Mouse (Mus musculus): ENCODE measurements around the gene Snapc3. TPM values are rescaled to one million over a fixed set of nuclear protein-coding genes. Genes with fewer than 3 reads are reported as not detected.
"Not testable (repeated sequence)": the region's sequence is repeated elsewhere in the genome, so short reads cannot be mapped to it uniquely, and the experiment has no call there.

The Snapc3 gene
- polyA plus RNA-seq, 1 experiment from 2014 or later = 31.4 TPM

- Histone ChIP-seq H3K4me2 (ENCODE audit: low read depth, low read length) (peak overlapping the region; percentile 51), H3K9me3 (replicated peaks; ENCODE audit: control insufficient read depth, low read length) (no peaks in the 10 kb centered on the region), H3K36me3 (ENCODE audit: control insufficient read depth, insufficient read depth) (no peaks in the 10 kb centered on the region), H3K9ac (ENCODE audit: low read length) (no peak overlapping the region), H3K4me1 (ENCODE audit: control insufficient read depth, insufficient read depth, low read length) (no peaks in the 10 kb centered on the region; the same call in 1 of the 2 replicates), H3K27me3 (ENCODE audit: control insufficient read depth, insufficient read depth, low read length) (no peaks in the 10 kb centered on the region), H3K4me3 (ENCODE audit: low read length) (peak overlapping the region; percentile 24), H3K27ac (ENCODE audit: low read length) (no peak overlapping the region)
- WGBS = 15% methylated on average over 22 of the region's 22 CpGs
- ATAC-seq (replicated peaks; ENCODE audit: extremely low read depth, insufficient read depth, low FRiP score) = peak; percentile 23; the same call in 1 of the 2 replicates
Observed at GRCm38 (mm10) chr4:83500154-83501036, 82.9 kb downstream of the Snapc3 start.

DNA sequence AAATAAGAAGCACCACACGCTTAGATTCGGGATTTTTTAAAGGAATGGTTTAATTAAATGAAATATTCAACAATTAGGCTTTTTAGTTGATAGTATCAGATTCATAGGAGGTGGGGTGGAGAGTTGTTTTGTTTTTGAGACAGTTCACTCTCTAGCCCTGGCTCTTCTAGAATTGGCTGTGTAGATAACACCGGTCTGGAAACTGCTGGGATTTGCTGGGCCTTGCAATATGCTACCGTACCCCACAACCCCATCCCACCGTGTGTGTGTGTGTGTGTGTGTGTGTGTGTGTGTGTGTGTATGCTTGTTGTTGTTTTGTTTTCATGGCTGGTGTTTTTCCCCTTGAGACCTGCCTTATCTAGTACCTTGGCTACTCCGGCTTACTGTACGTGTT lies 83.5 kb downstream of the Snapc3 start:
- Histone ChIP-seq H3K4me3 (ENCODE audit: low read length) (no peak overlapping the region), H3K9ac (ENCODE audit: low read length) (no peak overlapping the region), H3K36me3 (ENCODE audit: control insufficient read depth, insufficient read depth) (no peaks in the 10 kb centered on the region), H3K27me3 (ENCODE audit: control insufficient read depth, insufficient read depth, low read length) (no peaks in the 10 kb centered on the region), H3K27ac (ENCODE audit: low read length) (no peak overlapping the region), H3K4me1 (ENCODE audit: control insufficient read depth, insufficient read depth, low read length) (no peaks in the 10 kb centered on the region; the same call in 1 of the 2 replicates), H3K9me3 (replicated peaks; ENCODE audit: control insufficient read depth, low read length) (no peaks in the 10 kb centered on the region), H3K4me2 (ENCODE audit: low read depth, low read length) (peak overlapping the region; percentile 51)
- no peak for ATAC-seq (replicated peaks; ENCODE audit: extremely low read depth, insufficient read depth, low FRiP score)
- WGBS = 34% methylated on average over 7 of the region's 7 CpGs

GRCm38 (mm10) chr4:83509600-83509999 lies 92.1 kb downstream of the Snapc3 start:
- WGBS = 50% methylated on average over 2 of the region's 2 CpGs
- no peaks in the 10 kb centered on the region for H3K27me3 ChIP-seq (ENCODE audit: control insufficient read depth, insufficient read depth, low read length)
- H3K9me3 ChIP-seq (replicated peaks; ENCODE audit: control insufficient read depth, low read length) = no peaks in the 10 kb centered on the region
- H3K4me1 ChIP-seq (ENCODE audit: control insufficient read depth, insufficient read depth, low read length) = no peaks in the 10 kb centered on the region
- H3K4me2 ChIP-seq (ENCODE audit: low read depth, low read length) = no peak overlapping the region
- H3K36me3 ChIP-seq (ENCODE audit: control insufficient read depth, insufficient read depth) = no peaks in the 10 kb centered on the region
- H3K4me3 ChIP-seq (ENCODE audit: low read length) = no peak overlapping the region
- no peak overlapping the region for H3K27ac ChIP-seq (ENCODE audit: low read length)
- ATAC-seq (replicated peaks; ENCODE audit: extremely low read depth, insufficient read depth, low FRiP score) = no peak
- H3K9ac ChIP-seq (ENCODE audit: low read length) = no peak overlapping the region

- ATAC-seq (replicated peaks; ENCODE audit: extremely low read depth, insufficient read depth, low FRiP score) = no peak
- WGBS = 60% methylated on average over 8 of the region's 8 CpGs
Observed at GRCm38 (mm10) chr4:83511083-83511482, 93.6 kb downstream of the Snapc3 start.

GRCm38 (mm10) chr4:83512217-83512616 lies 94.7 kb downstream of the Snapc3 start:
- Histone ChIP-seq H3K27ac (ENCODE audit: low read length) (no peak overlapping the region), H3K4me3 (ENCODE audit: low read length) (no peak overlapping the region), H3K4me1 (ENCODE audit: control insufficient read depth, insufficient read depth, low read length) (no peaks in the 10 kb centered on the region), H3K36me3 (ENCODE audit: control insufficient read depth, insufficient read depth) (no peaks in the 10 kb centered on the region), H3K27me3 (ENCODE audit: control insufficient read depth, insufficient read depth, low read length) (no peaks in the 10 kb centered on the region), H3K9me3 (replicated peaks; ENCODE audit: control insufficient read depth, low read length) (no peaks in the 10 kb centered on the region), H3K4me2 (ENCODE audit: low read depth, low read length) (no peak overlapping the region), H3K9ac (ENCODE audit: low read length) (no peak overlapping the region)
- ATAC-seq (replicated peaks; ENCODE audit: extremely low read depth, insufficient read depth, low FRiP score) = no peak
- 82% methylated on average over 3 of the region's 3 CpGs for WGBS

More at GRCm38 (mm10) chr4:83511083-83511482, 93.6 kb downstream of the Snapc3 start:
- no peaks in the 10 kb centered on the region for H3K4me1 ChIP-seq (ENCODE audit: control insufficient read depth, insufficient read depth, low read length)
- no peaks in the 10 kb centered on the region for H3K36me3 ChIP-seq (ENCODE audit: control insufficient read depth, insufficient read depth)
- H3K9me3 ChIP-seq (replicated peaks; ENCODE audit: control insufficient read depth, low read length) = no peaks in the 10 kb centered on the region
- no peak overlapping the region for H3K9ac ChIP-seq (ENCODE audit: low read length)
- no peak overlapping the region for H3K4me2 ChIP-seq (ENCODE audit: low read depth, low read length)
- no peaks in the 10 kb centered on the region for H3K27me3 ChIP-seq (ENCODE audit: control insufficient read depth, insufficient read depth, low read length)
- H3K27ac ChIP-seq (ENCODE audit: low read length) = no peak overlapping the region
- no peak overlapping the region for H3K4me3 ChIP-seq (ENCODE audit: low read length)

DNA sequence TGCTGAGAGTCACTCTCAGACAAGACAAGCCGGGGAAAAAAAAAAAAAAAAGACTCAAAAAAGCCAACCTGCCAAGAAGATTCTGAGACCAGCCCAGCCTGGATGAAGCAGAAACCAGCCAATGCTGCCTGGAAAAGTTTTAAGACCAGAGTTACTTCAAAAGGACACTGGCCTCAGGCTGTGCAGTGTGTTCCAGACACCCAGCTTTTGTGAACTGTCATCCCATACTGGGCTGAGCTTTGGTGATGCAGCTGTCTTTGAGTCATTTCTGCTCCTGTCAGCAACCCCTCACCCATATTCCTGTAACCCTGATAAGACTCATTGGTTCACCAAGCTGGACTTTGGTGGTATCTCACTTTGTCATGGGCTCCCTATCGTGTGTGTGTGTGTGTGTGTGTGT lies 95.1 kb downstream of the Snapc3 start:
- H3K9ac ChIP-seq (ENCODE audit: low read length) = no peak overlapping the region
- H3K27me3 ChIP-seq (ENCODE audit: control insufficient read depth, insufficient read depth, low read length) = no peaks in the 10 kb centered on the region
- 48% methylated on average over 2 of the region's 2 CpGs for WGBS
- H3K4me1 ChIP-seq (ENCODE audit: control insufficient read depth, insufficient read depth, low read length) = no peaks in the 10 kb centered on the region
- H3K36me3 ChIP-seq (ENCODE audit: control insufficient read depth, insufficient read depth) = no peaks in the 10 kb centered on the region
- H3K9me3 ChIP-seq (replicated peaks; ENCODE audit: control insufficient read depth, low read length) = no peaks in the 10 kb centered on the region
- no peak overlapping the region for H3K4me2 ChIP-seq (ENCODE audit: low read depth, low read length)
- no peak overlapping the region for H3K4me3 ChIP-seq (ENCODE audit: low read length)
- ATAC-seq (replicated peaks; ENCODE audit: extremely low read depth, insufficient read depth, low FRiP score) = no peak
- no peak overlapping the region for H3K27ac ChIP-seq (ENCODE audit: low read length)

DNA sequence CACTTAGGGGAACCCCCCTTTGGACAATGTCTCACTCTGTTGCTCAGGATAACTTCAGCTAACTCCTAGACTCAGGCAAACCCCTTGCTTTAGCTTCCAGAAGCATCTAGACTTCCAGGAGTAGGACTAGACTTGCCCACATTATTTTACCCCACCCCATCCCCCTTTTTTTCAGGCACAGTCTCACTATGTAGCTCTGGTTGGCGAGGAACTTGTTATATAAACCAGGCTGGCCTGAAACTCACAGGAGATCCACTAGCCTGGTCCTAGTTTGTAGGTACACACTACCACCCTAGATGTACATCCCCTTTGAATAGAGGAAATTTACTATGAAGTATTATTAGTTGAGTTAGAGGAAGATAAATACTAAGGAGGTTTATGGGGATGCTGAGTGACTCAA lies 96.7 kb downstream of the Snapc3 start:
- Histone ChIP-seq H3K4me1 (ENCODE audit: control insufficient read depth, insufficient read depth, low read length) (no peaks in the 10 kb centered on the region), H3K4me2 (ENCODE audit: low read depth, low read length) (no peak overlapping the region), H3K36me3 (ENCODE audit: control insufficient read depth, insufficient read depth) (no peaks in the 10 kb centered on the region), H3K9ac (ENCODE audit: low read length) (no peak overlapping the region), H3K4me3 (ENCODE audit: low read length) (no peak overlapping the region), H3K27ac (ENCODE audit: low read length) (no peak overlapping the region), H3K9me3 (replicated peaks; ENCODE audit: control insufficient read depth, low read length) (no peaks in the 10 kb centered on the region), H3K27me3 (ENCODE audit: control insufficient read depth, insufficient read depth, low read length) (no peaks in the 10 kb centered on the region)
- no peak for ATAC-seq (replicated peaks; ENCODE audit: extremely low read depth, insufficient read depth, low FRiP score)
- 79% methylated on average over 1 of the region's 1 CpGs for WGBS

- no peak for ATAC-seq (replicated peaks; ENCODE audit: extremely low read depth, insufficient read depth, low FRiP score)
- H3K4me2 ChIP-seq (ENCODE audit: low read depth, low read length) = no peak overlapping the region
Observed at GRCm38 (mm10) chr4:83514976-83515669, 97.6 kb downstream of the Snapc3 start.

GRCm38 (mm10) chr4:83516144-83516543 lies 98.6 kb downstream of the Snapc3 start:
- H3K9me3 ChIP-seq (replicated peaks; ENCODE audit: control insufficient read depth, low read length); H3K4me1 ChIP-seq (ENCODE audit: control insufficient read depth, insufficient read depth, low read length); H3K27ac ChIP-seq (ENCODE audit: low read length); H3K9ac ChIP-seq (ENCODE audit: low read length); H3K36me3 ChIP-seq (ENCODE audit: control insufficient read depth, insufficient read depth); ATAC-seq (replicated peaks; ENCODE audit: extremely low read depth, insufficient read depth, low FRiP score); H3K4me3 ChIP-seq (ENCODE audit: low read length); H3K27me3 ChIP-seq (ENCODE audit: control insufficient read depth, insufficient read depth, low read length); H3K4me2 ChIP-seq (ENCODE audit: low read depth, low read length): not testable (repeated sequence)
- WGBS = 90% methylated on average over 5 of the region's 6 CpGs

More at GRCm38 (mm10) chr4:83514976-83515669, 97.6 kb downstream of the Snapc3 start:
- Histone ChIP-seq H3K4me1 (ENCODE audit: control insufficient read depth, insufficient read depth, low read length) (no peaks in the 10 kb centered on the region), H3K9ac (ENCODE audit: low read length) (no peak overlapping the region), H3K36me3 (ENCODE audit: control insufficient read depth, insufficient read depth) (no peaks in the 10 kb centered on the region), H3K27me3 (ENCODE audit: control insufficient read depth, insufficient read depth, low read length) (no peaks in the 10 kb centered on the region), H3K27ac (ENCODE audit: low read length) (no peak overlapping the region), H3K4me3 (ENCODE audit: low read length) (no peak overlapping the region), H3K9me3 (replicated peaks; ENCODE audit: control insufficient read depth, low read length) (no peaks in the 10 kb centered on the region)
- WGBS = 83% methylated on average over 10 of the region's 10 CpGs
